In the genomic region with DNA sequence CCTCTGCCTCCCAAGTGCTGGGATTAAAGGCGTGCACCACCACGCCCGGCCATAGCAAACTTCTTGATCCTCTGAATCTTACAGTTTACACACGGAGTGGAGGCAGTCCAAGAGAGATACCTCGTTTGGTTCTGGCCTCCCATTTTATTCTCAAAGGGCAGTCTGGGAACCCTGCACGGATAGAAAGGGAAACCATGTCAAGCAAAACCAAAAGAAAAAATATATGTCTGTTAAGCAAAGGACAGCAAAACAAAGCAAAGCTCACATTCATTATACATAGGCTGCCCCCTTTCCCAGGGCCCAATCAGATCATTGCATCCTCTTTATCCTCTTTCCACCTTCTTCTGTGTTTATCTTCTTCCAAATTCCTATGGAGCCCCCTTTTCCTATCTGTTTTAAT, we compare ENCODE assay signal across 7 mouse cellular contexts. TPM values are rescaled to one million over a fixed set of nuclear protein-coding genes. Genes with fewer than 3 reads are reported as not detected.
DNase-seq lines count a peak whose midpoint lies in the region; ATAC-seq and TF ChIP-seq lines count a peak whose summit lies in the region.

No protein-coding gene starts in this region.

- H3K9me3 ChIP-seq in hindbrain, postnatal 0 days (ENCODE audit: low read length), result no peaks in the 10 kb centered on the region
- 0 out of 2 replicates have a peak, but pooled peaks cover under 1% of the 10 kb centered on the region for H3K9me3 ChIP-seq in hindbrain, embryonic 10.5 days

- H3K4me1 ChIP-seq in hindbrain, postnatal 0 days (ENCODE audit: insufficient read depth, low read length), result no peaks in the 10 kb centered on the region
- no peaks in the 10 kb centered on the region for H3K4me1 ChIP-seq in hindbrain, embryonic 10.5 days (replicated peaks)

- no peak for TF ChIP-seq CTCF in hindbrain, postnatal 0 days (IDR thresholded peaks at IDR 0.05; ENCODE audit: low read depth)

- no peaks in the 10 kb centered on the region for H3K36me3 ChIP-seq in hindbrain, postnatal 0 days (ENCODE audit: insufficient read depth, low read length)
- H3K36me3 ChIP-seq in hindbrain, embryonic 10.5 days, result no peaks in the 10 kb centered on the region

- H3K9ac ChIP-seq in hindbrain, postnatal 0 days (replicated peaks; ENCODE audit: low read length), result no peak overlapping the region

- DNase-seq in hindbrain, postnatal 0 days (ENCODE audit: low spot score), result peak; percentile 12
- no peak for DNase-seq in hindbrain, embryonic 10.5 days (ENCODE audit: low spot score)
- DNase-seq in thymus, postnatal 0 days (ENCODE audit: low spot score), result peak; percentile 16
- DNase-seq in thymus, postnatal 36 days, result no peak
- DNase-seq in c-Kit-positive CD71-positive TER-119-positive erythroid progenitor cells, embryonic 14.5 days (ENCODE audit: low spot score), result peak; percentile 34
- DNase-seq in right cerebral cortex, postnatal 36 days (ENCODE audit: low spot score in 2 of 2), result no peak
- DNase-seq in kidney, postnatal 14 days, result no peak

- no peak overlapping the region for H3K4me2 ChIP-seq in hindbrain, postnatal 0 days (ENCODE audit: low read depth, low read length)

- no peaks in the 10 kb centered on the region for H3K27me3 ChIP-seq in hindbrain, postnatal 0 days (ENCODE audit: insufficient read depth, low read length)
- H3K27me3 ChIP-seq in hindbrain, embryonic 10.5 days (ENCODE audit: insufficient read depth, poor library complexity, severe bottlenecking), result no peaks in the 10 kb centered on the region

- 84% methylated on average over 6 of the region's 6 CpGs for WGBS in hindbrain, postnatal 0 days
- WGBS in hindbrain, embryonic 10.5 days, result 84% methylated on average over 6 of the region's 6 CpGs

- H3K4me3 ChIP-seq in hindbrain, postnatal 0 days (ENCODE audit: low read length), result no peak overlapping the region
- H3K4me3 ChIP-seq in hindbrain, embryonic 10.5 days, result no peak overlapping the region

- ATAC-seq in hindbrain, postnatal 0 days, result no peak

- no peak overlapping the region for H3K27ac ChIP-seq in hindbrain, postnatal 0 days
- no peak overlapping the region for H3K27ac ChIP-seq in hindbrain, embryonic 10.5 days

RNA-seq across cellular contexts. Expression of a gene that starts 27.6 kb away (rescaled TPM):
- total RNA-seq in hindbrain, postnatal 0 days (2014; rRNA removed), result 41.2 and 54.6 TPM in 2 replicates
- 232 and 246 TPM in 2 replicates for polyA plus RNA-seq in hindbrain, postnatal 0 days (2015; fragmentation: Nextera tagmentation; extraction: Ambion mirVana)
- 154 TPM in 2 replicates for polyA plus RNA-seq in hindbrain, embryonic 10.5 days (2016; fragmentation: Nextera tagmentation; extraction: Ambion mirVana)
- polyA plus RNA-seq in thymus, postnatal 0 days (2015; fragmentation: Nextera tagmentation; extraction: Ambion mirVana), result 276 and 280 TPM in 2 replicates

RNA-seq across cellular contexts. Expression of a gene that starts 27.7 kb away (rescaled TPM):
- total RNA-seq in hindbrain, postnatal 0 days (2014; rRNA removed), result 13.4 and 16.3 TPM in 2 replicates
- polyA plus RNA-seq in hindbrain, postnatal 0 days (2015; fragmentation: Nextera tagmentation; extraction: Ambion mirVana), result 11.1 and 12.3 TPM in 2 replicates
- polyA plus RNA-seq in hindbrain, embryonic 10.5 days (2016; fragmentation: Nextera tagmentation; extraction: Ambion mirVana), result 5.7 and 7.0 TPM in 2 replicates
- polyA plus RNA-seq in thymus, postnatal 0 days (2015; fragmentation: Nextera tagmentation; extraction: Ambion mirVana), result 6.7 and 7.3 TPM in 2 replicates

Comparison
In these comparisons a context has a peak if more than half of its experiments do, and no peak if none do; other contexts are left out.
1. DNase-seq: peak in hindbrain, postnatal 0 days (single experiment), thymus, postnatal 0 days (single experiment) and c-Kit-positive CD71-positive TER-119-positive erythroid progenitor cells, embryonic 14.5 days (single experiment); none in hindbrain, embryonic 10.5 days (single experiment), thymus, postnatal 36 days (0 of 2), right cerebral cortex, postnatal 36 days (0 of 2) and kidney, postnatal 14 days (single experiment).